Mouse (Mus musculus) CH12.LX (cell line): ENCODE results near the gene Ins2.

Experiments
- HCFC1 ChIP-seq: IDR thresholded peaks from 2 replicates; pipeline ENCODE4 v1.6.1; 2012; ENCODE audit warnings: low read depth, mild to moderate bottlenecking, inconsistent platforms, low read length, improper control_type of control experiment
- MAZ ChIP-seq: IDR thresholded peaks from 2 replicates; pipeline ENCODE4 v1.6.1; 2012; ENCODE audit warnings: low read depth, mild to moderate bottlenecking, inconsistent platforms, low read length, improper control_type of control experiment, moderate library complexity
- MXI1 ChIP-seq: IDR thresholded peaks from 2 replicates; pipeline ENCODE4 v1.6.1; 2011; ENCODE audit warnings: mild to moderate bottlenecking, low read depth, low read length, improper control_type of control experiment
- USF1 ChIP-seq: IDR thresholded peaks from 2 replicates; pipeline ENCODE4 v1.6.1; 2014; ENCODE audit warnings: low read depth, mild to moderate bottlenecking, inconsistent platforms, low read length, improper control_type of control experiment
- ZMIZ1 ChIP-seq: IDR thresholded peaks from 2 replicates; pipeline ENCODE4 v1.6.1; 2012; ENCODE audit warnings: low read depth, mild to moderate bottlenecking, inconsistent platforms, low read length, improper control_type of control experiment

DNA sequence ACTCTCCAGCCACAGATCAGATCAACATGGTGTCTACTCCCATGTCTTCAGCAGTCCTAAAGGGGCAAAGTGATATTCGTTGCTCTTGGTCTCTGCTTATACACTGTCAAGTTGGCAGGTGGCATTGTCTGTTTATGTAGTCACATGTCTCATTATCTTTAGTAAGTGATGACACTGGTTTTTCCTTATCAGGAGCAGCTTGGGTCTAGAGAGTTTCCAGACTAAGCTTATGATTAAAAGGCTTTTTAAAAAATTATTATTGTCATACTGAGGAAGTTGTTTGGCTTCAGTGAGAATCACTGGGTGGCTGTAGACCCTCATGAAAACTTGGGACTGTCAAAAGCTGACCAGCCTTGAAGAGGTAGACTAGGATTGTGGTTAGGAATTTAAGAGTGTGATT is at the start of gene Ins2:
- TF ChIP-seq ZMIZ1 (no peak), USF1 (no peak), MXI1 (no peak), HCFC1 (no peak), MAZ (no peak)
